Mouse (Mus musculus) heart, adult 2 months (tissue): ENCODE results near the gene Ksr2.
"Not testable (repeated sequence)": the region's sequence is repeated elsewhere in the genome, so short reads cannot be mapped to it uniquely, and the experiment has no call there.

ENCODE experiments used
- CTCF ChIP-seq: fragments of 200-600 bp; IDR thresholded peaks from 2 replicates; pipeline ENCODE4 v1.8.1; 2022; ENCODE audit warnings: antibody characterized with exemption, mild to moderate bottlenecking, moderate library complexity
- EP300 ChIP-seq: fragments of 200-500 bp; IDR thresholded peaks from 2 replicates; pipeline ENCODE4 v1.6.1; 2011; ENCODE audit warnings: low read depth, low read length, control low read depth; ENCODE audit not compliant: insufficient read depth
- POLR2A ChIP-seq: fragments of 200-500 bp; IDR thresholded peaks from 2 replicates; pipeline ENCODE4 v1.6.1; 2011; ENCODE audit warnings: mild to moderate bottlenecking, low read depth, low read length, control low read depth; ENCODE audit not compliant: insufficient read depth

- TF ChIP-seq CTCF, POLR2A, EP300: not testable (repeated sequence)
Observed at GRCm38 (mm10) chr5:117404671-117405070, 9.1 kb upstream of the Ksr2 start.
